Mouse (Mus musculus) stomach, postnatal 0 days (tissue): Measurements from ENCODE around the gene Mfsd13b.

Experiments
- CTCF ChIP-seq: IDR thresholded peaks from 2 replicates; pipeline ENCODE4 v1.5.1; 2016; ENCODE audit warnings: antibody characterized with exemption, low read depth, mild to moderate bottlenecking, moderate library complexity
- EP300 ChIP-seq: optimal IDR thresholded peaks from 2 replicates; pipeline ENCODE3; 2016; ENCODE audit warnings: antibody characterized with exemption

GRCm38 (mm10) chr7:120938206-120938605 lies 44.1 kb upstream of the Mfsd13b start:
- TF ChIP-seq CTCF (no peak), EP300 (no peak)
